Mouse (Mus musculus) spleen, postnatal 14 days (tissue): Measurements from ENCODE around the gene Ppp2r1b.

ENCODE experiments used
- DNase-seq, 2 experiments: peaks; one replicate each; pipeline ENCODE4 v3.0.0; 2021 to 2022; ENCODE audit warnings: low spot score in 2 of 2

Ppp2r1b gene

DNA sequence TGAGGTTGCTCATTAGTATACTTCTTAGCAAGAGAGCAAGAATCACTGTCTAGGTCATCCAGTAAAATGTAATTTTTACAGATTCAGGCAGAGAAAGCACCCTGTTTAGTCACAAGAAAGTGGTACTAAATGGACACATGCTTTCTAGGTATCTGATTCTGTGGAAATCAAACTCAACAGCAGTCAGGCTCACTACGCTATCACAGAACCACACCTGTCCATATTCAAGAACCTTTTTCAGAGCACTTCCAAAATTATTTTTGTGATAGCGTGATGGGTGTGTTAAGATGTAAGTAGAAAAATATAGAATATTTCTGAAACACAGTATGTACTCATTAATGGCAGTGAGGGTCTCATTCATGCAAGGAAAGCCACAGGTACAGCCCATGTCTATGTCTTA is 74.5 kb downstream of the Ppp2r1b start:
- DNase-seq: no peak

DNA sequence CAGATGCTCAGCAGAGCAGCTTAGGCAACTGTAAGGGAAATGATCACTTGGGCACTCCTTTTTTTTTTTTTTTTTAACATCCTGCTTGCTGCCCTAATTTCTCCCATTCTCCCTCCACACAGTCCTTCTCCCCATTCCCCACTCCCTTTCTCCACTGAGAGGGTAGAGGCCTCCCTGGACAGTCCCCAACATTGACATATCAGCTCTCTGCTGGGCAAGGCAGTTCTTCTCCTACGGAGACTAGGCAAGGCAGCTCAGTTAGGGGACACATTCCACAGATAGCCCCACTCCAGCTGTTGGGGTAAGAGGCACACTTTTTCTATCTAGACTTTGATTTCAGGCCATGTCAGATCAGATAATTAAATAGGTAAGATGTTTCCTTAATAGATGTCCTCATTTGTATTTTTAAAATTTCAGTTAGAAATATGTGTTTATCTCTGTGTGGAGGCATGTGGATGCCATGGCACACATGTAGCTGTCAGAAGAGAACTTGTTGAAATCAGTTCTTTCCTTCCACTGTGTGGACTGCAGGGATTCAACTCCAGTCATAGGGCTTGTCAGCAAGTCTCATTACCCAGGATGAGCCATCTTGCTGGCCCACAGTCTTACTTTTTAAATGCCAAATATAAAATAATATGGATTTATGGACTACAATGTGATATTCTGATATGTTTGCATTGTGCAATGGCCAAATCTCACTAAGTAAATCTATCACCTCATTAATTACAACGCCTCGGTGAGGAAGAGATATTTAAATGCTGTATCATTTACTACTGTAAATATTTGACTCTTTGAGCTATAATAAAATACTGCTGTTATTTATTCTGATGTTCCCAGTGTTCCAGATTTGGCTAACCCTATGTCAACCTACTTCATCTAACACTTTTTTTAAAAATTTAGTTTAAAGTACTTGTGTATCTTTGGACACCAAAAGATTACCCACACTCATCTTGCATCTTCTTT is 76.1 kb downstream of the Ppp2r1b start:
- no peak for DNase-seq

DNA sequence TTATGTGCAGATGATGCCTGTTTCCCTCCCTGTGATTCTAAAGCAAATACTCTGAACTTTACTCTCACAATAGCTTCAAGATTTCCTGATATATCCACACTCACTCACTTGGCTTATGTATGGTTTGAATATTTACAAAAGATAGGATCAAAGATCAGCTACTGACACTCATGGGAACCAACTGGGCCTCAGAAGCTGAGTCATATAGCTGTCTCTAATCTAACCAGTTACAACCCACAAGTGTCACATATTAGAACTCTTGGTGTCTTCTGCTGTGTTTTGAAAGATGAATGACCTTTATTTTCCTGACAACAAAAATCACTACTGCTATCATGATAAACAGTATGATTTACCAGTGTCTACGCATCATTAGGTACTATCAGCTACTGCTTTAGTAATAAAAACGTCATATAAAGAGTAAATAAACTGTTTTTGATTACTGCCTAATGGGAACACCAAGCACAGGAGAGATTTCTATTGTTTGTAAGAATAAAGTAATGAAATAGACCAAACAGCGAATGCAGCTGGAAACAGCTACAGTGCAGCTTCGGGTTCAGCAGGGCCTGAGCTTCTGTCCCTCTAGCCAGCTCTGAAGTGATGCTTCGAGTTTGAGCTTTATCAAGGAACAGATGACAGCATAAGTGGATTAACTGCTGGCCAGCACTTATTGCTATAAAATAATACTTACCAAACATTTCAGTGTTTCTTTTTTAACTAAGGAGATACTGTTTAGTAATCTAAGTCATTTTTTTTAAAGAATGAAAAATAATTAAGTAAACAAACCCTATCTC is 77.5 kb downstream of the Ppp2r1b start:
- no peak for DNase-seq

DNA sequence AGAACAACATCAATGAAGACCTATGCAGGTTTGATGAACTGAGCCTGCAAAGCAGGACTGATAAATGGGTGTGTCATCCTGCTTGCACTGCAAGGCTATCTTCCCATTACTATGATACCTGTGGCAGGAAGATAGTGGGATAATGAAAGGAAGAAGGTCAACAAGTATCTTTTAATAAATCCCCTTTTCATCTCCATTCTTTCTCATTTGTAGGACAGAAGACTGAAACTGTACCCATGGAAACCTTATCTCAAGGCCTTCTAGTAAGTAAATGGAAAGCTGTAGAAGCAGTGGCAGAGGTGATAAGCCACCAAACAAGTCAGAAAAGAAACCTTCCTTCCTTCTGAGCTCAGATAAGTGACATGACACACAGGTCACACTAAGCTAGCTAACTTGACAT is 79.4 kb downstream of the Ppp2r1b start:
- no peak for DNase-seq

DNA sequence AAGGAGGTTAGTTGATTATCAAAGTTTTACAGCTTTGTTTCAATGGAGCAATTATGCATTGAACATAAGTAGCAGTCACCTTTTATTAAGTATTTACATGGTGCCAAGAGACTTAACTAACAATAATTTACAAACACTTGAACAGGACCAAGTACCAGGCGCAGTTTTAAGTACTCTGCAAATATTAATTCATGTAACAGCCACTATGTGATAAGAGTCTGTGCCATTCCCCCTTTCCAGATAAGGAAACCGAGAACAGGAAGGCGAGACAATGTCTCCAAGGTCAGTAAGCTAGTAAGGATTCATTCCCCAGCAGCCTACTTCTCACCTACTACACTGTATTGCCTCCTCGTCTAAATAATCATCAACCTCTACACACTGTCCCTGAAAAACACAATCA is 80.7 kb downstream of the Ppp2r1b start:
- DNase-seq: no peak

DNA sequence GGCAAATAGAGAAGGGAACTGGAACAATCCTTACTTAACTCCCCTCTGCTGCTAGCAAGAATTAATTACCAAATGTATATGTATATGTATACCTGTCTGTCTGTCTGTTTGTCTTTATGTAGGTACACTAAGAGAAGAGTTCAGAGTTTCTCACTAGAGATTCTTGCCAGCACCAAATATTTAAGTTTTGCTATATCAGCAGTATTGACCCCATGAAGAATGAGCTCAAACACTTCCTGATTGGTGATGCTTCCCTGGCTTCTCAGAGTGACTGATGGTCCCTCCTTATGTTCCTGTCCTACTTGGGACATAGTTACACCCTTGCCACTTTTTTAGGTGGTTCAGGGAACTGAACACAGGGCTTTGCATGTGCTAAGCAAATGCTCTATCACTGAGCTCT is 84.9 kb downstream of the Ppp2r1b start:
- no peak for DNase-seq

DNA sequence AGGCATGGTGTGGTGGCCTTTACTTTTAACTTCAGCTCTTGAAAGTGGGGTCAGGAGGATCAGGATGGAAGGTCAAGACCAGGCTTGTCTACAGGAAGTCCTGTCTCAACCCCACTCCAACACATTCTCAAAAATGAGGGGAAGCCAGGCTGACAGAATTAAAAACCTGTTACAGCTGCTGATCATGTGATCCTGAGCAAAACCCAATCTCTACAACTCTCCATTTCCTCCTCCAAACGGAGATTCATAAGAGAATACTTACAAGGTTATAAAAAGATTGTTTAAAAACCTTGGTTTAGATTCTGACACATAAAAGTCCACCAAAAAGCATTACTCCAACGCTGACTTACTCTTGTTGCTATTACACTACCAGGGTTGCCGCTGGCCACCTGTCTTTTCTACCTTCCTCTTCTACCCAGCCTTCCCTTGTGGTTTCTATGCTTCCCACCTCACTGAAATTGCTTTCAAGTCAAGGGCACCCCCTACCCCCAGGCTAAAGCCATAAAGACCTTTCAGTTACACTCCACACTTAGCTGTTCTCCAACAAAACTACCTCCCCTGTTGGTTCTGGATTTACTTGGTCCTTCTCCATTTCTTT is 96.8 kb downstream of the Ppp2r1b start:
- no peak for DNase-seq

DNA sequence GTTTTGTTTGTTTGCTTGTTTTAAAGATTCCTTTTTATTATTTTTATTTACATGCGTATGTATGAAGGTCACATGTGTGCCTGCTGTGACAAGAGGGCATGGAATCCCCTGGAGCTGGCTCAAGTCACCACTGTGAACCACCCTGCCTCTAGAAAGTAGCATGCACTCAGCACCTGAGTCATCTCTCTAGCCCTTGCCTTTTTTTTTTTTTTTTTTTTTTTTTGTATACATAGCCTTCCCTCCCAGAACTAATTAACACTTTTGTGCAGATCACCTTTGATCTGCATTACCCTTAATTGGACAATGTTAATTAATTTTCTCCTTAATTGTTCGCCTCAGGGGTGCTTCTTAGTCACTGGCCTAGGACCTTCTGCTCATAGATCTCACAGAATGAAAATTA is 97.6 kb downstream of the Ppp2r1b start:
- DNase-seq: no peak
